Mouse (Mus musculus) forebrain, embryonic 10.5 days (tissue): ENCODE data around the gene Kank4. TPM values are rescaled to one million over a fixed set of nuclear protein-coding genes. Genes with fewer than 3 reads are reported as not detected.
A peak's percentile ranks its signal among the peaks of the same experiment; 100 is the strongest.

Experiments
- DNase-seq: peaks from one replicate; pipeline ENCODE4 v3.0.0-alpha.2; 2017; ENCODE audit warnings: low spot score; ENCODE audit errors: extremely low spot score
- H3K27ac ChIP-seq: fragments of 300-500 bp; sonication (generic); 2 replicates; pipeline ENCODE4 v1.5.1; 2016; ENCODE audit warnings: mild to moderate bottlenecking
- H3K27me3 ChIP-seq: fragments of 300-500 bp; sonication (generic); 2 replicates; pipeline ENCODE4 v1.6.1; 2016; ENCODE audit warnings: mild to moderate bottlenecking; ENCODE audit not compliant: poor library complexity, severe bottlenecking
- H3K36me3 ChIP-seq: fragments of 300-500 bp; sonication (generic); replicated peaks from 2 replicates; pipeline ENCODE4 v1.6.1; 2016; ENCODE audit warnings: mild to moderate bottlenecking, moderate library complexity
- H3K4me1 ChIP-seq: fragments of 300-500 bp; sonication (generic); 2 replicates; pipeline ENCODE4 v1.6.1; 2016
- H3K4me3 ChIP-seq: fragments of 300-500 bp; sonication (generic); 2 replicates; pipeline ENCODE4 v1.5.1; 2016; ENCODE audit warnings: mild to moderate bottlenecking, moderate library complexity
- H3K9me3 ChIP-seq: fragments of 300-500 bp; sonication (generic); 2 replicates; pipeline ENCODE4 v1.6.1; 2016; ENCODE audit warnings: mild to moderate bottlenecking, moderate library complexity
- WGBS: fragments of 180-500 bp; shearing (Covaris S2); methylation state at CpG from one replicate; pipeline ENCODE4 v1.1.7; 2016; 5-methylcytosine and 5-hydroxymethylcytosine counted together
- polyA plus RNA-seq: library from polyadenylated mRNA; unstranded; fragments of >200 nt; fragmentation: Nextera tagmentation; extraction: Ambion mirVana; gene quantifications from 2 replicates; pipeline ENCODE4 v1.2.1, GENCODE M21; 2016

Kank4 gene
- polyA plus RNA-seq, 1 experiment from 2014 or later = 1.4 TPM

DNA sequence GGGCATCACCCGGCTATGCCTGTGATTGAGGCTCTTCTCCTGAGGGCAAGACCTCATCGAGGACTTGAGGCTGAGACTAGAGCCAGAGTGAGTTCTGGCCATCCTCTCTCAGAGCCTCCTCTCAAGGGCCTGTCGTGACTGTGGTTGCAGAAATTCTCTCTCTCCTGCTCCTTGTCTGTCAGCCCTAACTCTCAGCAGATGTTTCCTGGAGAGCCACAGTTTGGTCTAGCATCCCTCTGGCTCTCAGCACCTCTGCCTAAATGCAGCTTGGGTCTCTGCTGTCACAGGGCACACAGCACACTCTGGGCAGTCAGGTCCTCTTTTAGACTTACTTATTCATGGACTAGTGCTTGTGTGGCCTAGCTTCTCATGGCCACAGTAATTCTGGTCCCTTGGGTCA lies 5.1 kb upstream of the Kank4 start:
- H3K4me1 ChIP-seq = peaks cover 14% of the 10 kb centered on the region
- H3K27me3 ChIP-seq = peaks cover 32% of the 10 kb centered on the region
- no peak for DNase-seq
- no peaks in the 10 kb centered on the region for H3K36me3 ChIP-seq
- H3K27ac ChIP-seq = no peak overlapping the region
- H3K4me3 ChIP-seq = no peak overlapping the region
- H3K9me3 ChIP-seq = no peaks in the 10 kb centered on the region
- WGBS = 64% methylated on average over 3 of the region's 3 CpGs

DNA sequence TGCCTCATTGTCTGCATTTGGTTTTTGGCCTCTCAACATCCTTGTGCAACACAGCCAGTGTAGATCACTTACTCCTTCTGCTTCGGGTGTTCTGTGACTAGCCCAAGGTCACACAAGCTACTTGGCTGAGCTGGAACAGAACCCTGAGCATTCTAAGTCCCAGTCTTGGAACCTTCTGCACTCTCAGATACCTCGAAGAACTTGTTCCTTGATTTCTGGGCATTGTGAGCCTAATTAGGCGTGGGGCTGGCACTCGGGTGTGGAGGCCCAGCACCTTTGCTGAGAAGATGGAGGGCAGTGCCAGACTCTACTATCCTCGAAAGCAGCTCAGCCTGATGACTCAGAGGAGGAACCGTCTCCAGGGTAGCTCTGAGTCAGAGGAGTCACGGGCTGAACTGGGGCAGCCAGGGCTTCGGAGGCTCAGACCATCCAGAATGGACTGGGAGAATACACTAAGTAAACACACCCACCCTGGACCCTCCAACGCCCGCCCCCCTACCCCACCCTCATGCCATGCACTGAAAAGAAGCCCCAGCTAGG lies 1.9 kb upstream of the Kank4 start:
- peaks cover 32% of the 10 kb centered on the region for H3K4me1 ChIP-seq
- H3K27ac ChIP-seq = no peak overlapping the region
- peaks cover 63% of the 10 kb centered on the region for H3K27me3 ChIP-seq
- WGBS = 80% methylated on average over 10 of the region's 10 CpGs
- no peak overlapping the region for H3K4me3 ChIP-seq
- DNase-seq = no peak
- H3K9me3 ChIP-seq = no peaks in the 10 kb centered on the region
- no peaks in the 10 kb centered on the region for H3K36me3 ChIP-seq

GRCm38 (mm10) chr4:98816807-98817183 lies 542 bp downstream of the Kank4 start:
- Histone ChIP-seq H3K27ac (peak overlapping the region; percentile 83), H3K4me3 (peak overlapping the region; percentile 82), H3K36me3 (no peaks in the 10 kb centered on the region), H3K4me1 (peaks cover 36% of the 10 kb centered on the region), H3K27me3 (peaks cover 71% of the 10 kb centered on the region), H3K9me3 (no peaks in the 10 kb centered on the region)
- peak; percentile 37 for DNase-seq
- WGBS = 2% methylated on average over 14 of the region's 14 CpGs

GRCm38 (mm10) chr4:98806306-98806705 lies 11.0 kb downstream of the Kank4 start:
- Histone ChIP-seq H3K9me3 (no peaks in the 10 kb centered on the region), H3K4me3 (no peak overlapping the region), H3K36me3 (no peaks in the 10 kb centered on the region; the same call in 1 of the 2 replicates), H3K27ac (no peak overlapping the region), H3K27me3 (no peaks in the 10 kb centered on the region), H3K4me1 (peaks cover 40% of the 10 kb centered on the region)
- DNase-seq = no peak
- 93% methylated on average over 9 of the region's 9 CpGs for WGBS

GRCm38 (mm10) chr4:98805291-98806048 lies 11.9 kb downstream of the Kank4 start:
- Histone ChIP-seq H3K27ac (peak overlapping the region; percentile 76), H3K27me3 (no peaks in the 10 kb centered on the region), H3K4me3 (no peak overlapping the region), H3K36me3 (no peaks in the 10 kb centered on the region; the same call in 1 of the 2 replicates), H3K4me1 (peaks cover 34% of the 10 kb centered on the region), H3K9me3 (no peaks in the 10 kb centered on the region)
- 52% methylated on average over 12 of the region's 12 CpGs for WGBS
- DNase-seq = no peak

- 68% methylated on average over 7 of the region's 7 CpGs for WGBS
- Histone ChIP-seq H3K4me3 (no peak overlapping the region), H3K4me1 (peaks cover 34% of the 10 kb centered on the region), H3K27ac (peak overlapping the region; percentile 76), H3K36me3 (no peaks in the 10 kb centered on the region; the same call in 1 of the 2 replicates), H3K9me3 (no peaks in the 10 kb centered on the region), H3K27me3 (no peaks in the 10 kb centered on the region)
- DNase-seq = peak; percentile 34
Measured at GRCm38 (mm10) chr4:98804476-98805134, 12.7 kb downstream of the Kank4 start.

DNA sequence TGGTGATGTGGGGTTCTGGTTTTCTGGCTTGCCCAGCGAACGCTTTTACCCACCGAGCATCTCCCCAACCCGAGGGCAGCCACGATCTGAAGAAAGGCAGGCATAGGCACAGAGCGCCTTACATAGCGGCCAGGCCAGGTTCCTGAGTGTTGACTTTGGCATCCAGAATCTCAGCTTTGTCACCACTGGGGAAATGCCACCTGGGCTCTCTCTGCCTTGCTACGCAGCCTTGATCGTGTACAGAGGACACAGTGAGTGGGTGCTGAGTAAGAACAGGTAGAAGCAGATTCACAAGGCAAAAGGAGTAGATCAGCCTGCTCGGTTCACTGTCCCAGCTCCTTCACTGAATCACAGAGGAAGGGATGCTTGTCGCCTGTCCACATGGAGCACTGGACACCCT lies 15.6 kb downstream of the Kank4 start:
- Histone ChIP-seq H3K4me3 (no peak overlapping the region), H3K27me3 (no peaks in the 10 kb centered on the region), H3K4me1 (peaks cover 30% of the 10 kb centered on the region), H3K36me3 (no peaks in the 10 kb centered on the region; the same call in 1 of the 2 replicates), H3K27ac (no peak overlapping the region), H3K9me3 (no peaks in the 10 kb centered on the region)
- 92% methylated on average over 11 of the region's 11 CpGs for WGBS
- DNase-seq = no peak

- H3K4me1 ChIP-seq = peaks cover 37% of the 10 kb centered on the region
Measured at GRCm38 (mm10) chr4:98800824-98801223, 16.5 kb downstream of the Kank4 start.

DNA sequence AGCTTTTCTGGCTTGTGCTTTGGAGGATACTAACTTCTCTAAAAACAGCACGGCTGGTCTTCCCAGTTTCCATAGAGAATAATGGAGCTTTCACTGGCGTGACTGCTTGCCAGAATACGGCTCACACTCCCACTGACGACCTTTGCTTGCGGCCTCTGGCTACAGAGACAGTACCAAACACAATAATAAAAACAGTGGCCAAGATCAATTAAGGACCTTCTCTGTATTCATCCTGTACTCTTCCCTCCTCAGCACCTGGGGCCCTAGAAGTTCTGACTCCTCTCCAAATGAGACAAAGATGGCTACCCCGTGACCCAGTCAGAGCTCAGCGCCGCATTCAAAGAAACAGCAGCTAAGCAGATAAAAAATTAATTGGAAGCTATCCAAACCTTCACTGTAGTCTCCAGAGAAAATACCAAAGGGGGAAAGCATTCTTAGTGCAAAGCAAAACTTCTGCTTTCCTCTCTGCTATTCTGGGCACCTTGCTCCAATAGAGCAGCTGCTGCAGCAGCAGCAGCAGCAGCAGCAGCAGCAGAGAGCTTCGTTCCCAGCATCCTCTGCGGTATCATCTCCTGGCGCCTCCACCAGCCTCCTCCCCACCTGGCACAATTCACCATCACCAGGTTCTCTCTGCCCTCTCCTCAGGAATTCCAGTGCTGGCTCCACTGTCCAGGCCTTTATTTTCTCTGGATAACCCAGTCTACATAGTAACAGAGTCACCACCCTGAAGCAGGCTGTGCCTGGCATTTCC lies 20.6 kb downstream of the Kank4 start:
- Histone ChIP-seq H3K27ac (no peak overlapping the region), H3K4me3 (no peak overlapping the region), H3K4me1 (peaks cover 8% of the 10 kb centered on the region; the same call in 1 of the 2 replicates), H3K36me3 (no peaks in the 10 kb centered on the region; the same call in 1 of the 2 replicates), H3K27me3 (no peaks in the 10 kb centered on the region), H3K9me3 (no peaks in the 10 kb centered on the region)
- 83% methylated on average over 11 of the region's 11 CpGs for WGBS
- DNase-seq = no peak

More at GRCm38 (mm10) chr4:98800824-98801223, 16.5 kb downstream of the Kank4 start:
- Histone ChIP-seq H3K27ac (no peak overlapping the region), H3K27me3 (no peaks in the 10 kb centered on the region), H3K36me3 (no peaks in the 10 kb centered on the region; the same call in 1 of the 2 replicates), H3K4me3 (no peak overlapping the region), H3K9me3 (no peaks in the 10 kb centered on the region)
- WGBS = 93% methylated on average over 8 of the region's 8 CpGs
- DNase-seq = no peak

DNA sequence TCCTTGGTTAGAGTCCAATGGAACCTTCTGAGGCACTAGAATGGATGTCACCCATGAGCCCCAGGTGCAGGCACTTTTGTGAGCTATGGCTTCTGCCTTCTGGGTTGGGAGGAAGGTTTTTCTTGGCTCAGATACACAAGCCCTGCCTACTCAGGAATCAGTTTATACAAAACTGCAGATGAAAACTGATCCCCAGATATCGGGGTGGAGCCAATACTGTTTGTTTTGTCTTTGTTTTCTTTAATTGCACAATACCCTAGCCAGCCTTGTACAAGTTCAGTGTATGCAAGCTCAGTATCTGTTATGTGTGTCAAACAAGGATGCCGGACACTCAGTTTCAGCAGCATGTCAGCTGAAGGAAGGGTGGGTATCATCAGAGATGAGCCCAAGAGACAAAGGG lies 22.1 kb downstream of the Kank4 start:
- H3K4me3 ChIP-seq = no peak overlapping the region
- DNase-seq = no peak
- WGBS = 81% methylated on average over 2 of the region's 2 CpGs
- peaks cover 10% of the 10 kb centered on the region; the same call in 1 of the 2 replicates for H3K27me3 ChIP-seq
- H3K9me3 ChIP-seq = no peaks in the 10 kb centered on the region
- H3K4me1 ChIP-seq = peaks cover 16% of the 10 kb centered on the region
- no peak overlapping the region for H3K27ac ChIP-seq
- H3K36me3 ChIP-seq = no peaks in the 10 kb centered on the region

- no peaks in the 10 kb centered on the region for H3K36me3 ChIP-seq
- H3K9me3 ChIP-seq = no peaks in the 10 kb centered on the region
- no peak overlapping the region for H3K27ac ChIP-seq
- H3K4me3 ChIP-seq = no peak overlapping the region
- peaks cover 10% of the 10 kb centered on the region for H3K27me3 ChIP-seq
- peaks cover 29% of the 10 kb centered on the region for H3K4me1 ChIP-seq
- no peak for DNase-seq
- 95% methylated on average over 9 of the region's 9 CpGs for WGBS
Measured at GRCm38 (mm10) chr4:98793486-98793885, 23.9 kb downstream of the Kank4 start.

DNA sequence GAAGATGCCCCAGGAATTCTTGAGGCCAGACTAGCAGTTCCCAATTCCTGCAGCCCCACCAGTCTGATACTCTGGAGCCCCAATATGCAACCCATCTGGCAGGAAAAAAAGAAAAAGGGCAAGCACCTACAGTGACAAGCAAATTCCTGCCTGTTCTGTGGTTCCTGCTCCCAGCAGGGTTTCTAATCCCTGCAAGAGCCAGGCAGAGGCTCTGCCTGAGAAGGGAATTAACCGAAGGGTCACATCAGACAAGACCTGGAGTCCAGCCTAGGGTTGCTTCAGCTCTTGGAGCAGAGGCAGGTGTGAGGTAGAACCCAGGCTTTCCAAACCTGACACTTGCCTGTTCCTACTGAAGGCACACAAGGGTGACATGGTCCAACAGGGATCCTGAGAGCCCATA lies 26.6 kb downstream of the Kank4 start:
- Histone ChIP-seq H3K27me3 (peaks cover 10% of the 10 kb centered on the region), H3K9me3 (no peaks in the 10 kb centered on the region), H3K4me3 (no peak overlapping the region), H3K4me1 (peaks cover 29% of the 10 kb centered on the region), H3K36me3 (no peaks in the 10 kb centered on the region), H3K27ac (peak overlapping the region; percentile 69; the same call in 1 of the 2 replicates)
- 31% methylated on average over 1 of the region's 1 CpGs for WGBS
- no peak for DNase-seq
